Mouse (Mus musculus): Measurements from ENCODE around the gene Fbxl20. TPM values are rescaled to one million over a fixed set of nuclear protein-coding genes. Genes with fewer than 3 reads are reported as not detected.

Gene Fbxl20
- polyA plus RNA-seq, 2 experiments from 2014 or later, result 7.2 TPM

DNA sequence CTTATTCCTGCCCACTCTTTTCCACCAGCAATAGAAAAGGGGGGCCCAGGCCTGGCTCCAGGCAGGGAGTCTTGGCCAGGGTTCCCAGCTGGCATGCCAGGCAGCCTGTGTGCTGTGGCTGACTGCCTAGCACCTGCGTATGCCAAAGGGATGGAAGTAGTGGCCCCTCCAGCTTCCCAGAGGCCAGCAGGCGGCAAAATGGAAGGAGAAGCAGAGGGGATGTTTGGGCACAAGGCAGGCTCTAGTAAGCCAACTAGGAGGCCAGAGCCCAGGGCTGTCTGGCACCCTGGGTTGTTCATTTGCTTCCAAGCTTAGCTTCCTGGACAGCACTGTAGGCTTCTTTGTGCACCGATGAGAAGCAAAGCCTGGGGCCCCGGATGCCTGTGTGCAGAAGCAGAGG, 102.5 kb downstream of the Fbxl20 start:
- ATAC-seq, result no peak

GRCm38 (mm10) chr11:98046466-98046865, 103.7 kb downstream of the Fbxl20 start:
- ATAC-seq, result no peak

- no peak for ATAC-seq
Measured at GRCm38 (mm10) chr11:98045596-98045995, 104.6 kb downstream of the Fbxl20 start.

DNA sequence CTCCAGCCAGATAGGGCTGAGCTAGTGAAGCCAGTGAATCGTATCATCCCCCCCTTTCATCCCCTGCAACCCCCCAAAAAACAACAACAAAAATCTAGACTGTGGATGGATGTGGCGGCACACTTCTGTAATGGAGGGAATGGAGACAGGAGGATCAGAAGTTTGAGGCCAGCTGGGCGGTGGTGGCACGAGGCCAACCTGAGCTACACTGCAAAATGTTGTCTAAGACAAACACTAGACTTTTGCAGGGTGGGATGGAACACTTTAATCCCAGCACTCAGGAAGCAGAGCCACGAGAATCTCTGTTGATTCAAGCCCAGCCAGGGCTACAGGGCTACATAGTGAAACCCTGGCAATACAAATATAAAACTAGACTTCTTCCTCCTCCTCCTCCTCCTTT, 106.1 kb downstream of the Fbxl20 start:
- no peak for ATAC-seq

- no peak for ATAC-seq
Measured at GRCm38 (mm10) chr11:98042741-98043140, 107.5 kb downstream of the Fbxl20 start.

DNA sequence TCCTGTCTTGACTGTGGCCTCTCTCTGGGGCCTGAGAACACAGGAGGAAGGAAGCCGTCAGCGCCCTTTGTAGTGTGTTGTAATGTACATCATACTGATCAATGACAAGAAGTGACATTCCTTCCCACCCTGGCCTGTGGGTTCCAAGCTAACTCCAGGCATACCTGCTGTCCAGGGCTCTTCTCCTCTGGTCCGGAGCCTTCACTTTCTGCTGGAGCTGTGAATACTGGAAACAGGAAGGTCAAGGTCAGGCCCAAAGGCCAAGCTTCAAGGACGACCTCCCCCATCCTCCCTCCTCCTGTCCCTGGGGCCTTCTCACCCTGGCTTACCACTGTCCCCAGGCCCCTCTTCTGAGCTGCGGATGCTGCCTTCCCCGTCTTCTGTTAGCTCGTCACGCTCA, 109.2 kb downstream of the Fbxl20 start:
- ATAC-seq, result no peak

DNA sequence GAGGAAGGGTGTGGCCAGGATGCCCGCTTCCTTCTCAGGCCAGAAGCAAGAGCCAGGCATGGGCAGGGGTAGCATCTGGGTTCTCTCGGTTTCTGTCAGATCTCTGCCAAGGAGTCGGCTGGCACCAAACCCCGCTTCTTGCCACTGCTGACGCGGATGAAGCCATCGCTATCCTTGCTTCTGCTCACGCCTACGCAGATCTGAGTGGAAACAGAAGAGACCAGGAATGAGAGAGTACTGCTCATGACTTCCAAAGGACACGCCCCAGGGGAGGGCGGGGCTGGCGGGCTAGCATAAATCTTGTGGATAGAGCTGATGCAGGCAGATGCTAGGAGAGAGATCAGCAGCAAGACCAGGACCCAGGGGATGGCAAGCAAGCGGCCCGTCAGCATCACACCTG, 112.3 kb downstream of the Fbxl20 start:
- ATAC-seq, result no peak

DNA sequence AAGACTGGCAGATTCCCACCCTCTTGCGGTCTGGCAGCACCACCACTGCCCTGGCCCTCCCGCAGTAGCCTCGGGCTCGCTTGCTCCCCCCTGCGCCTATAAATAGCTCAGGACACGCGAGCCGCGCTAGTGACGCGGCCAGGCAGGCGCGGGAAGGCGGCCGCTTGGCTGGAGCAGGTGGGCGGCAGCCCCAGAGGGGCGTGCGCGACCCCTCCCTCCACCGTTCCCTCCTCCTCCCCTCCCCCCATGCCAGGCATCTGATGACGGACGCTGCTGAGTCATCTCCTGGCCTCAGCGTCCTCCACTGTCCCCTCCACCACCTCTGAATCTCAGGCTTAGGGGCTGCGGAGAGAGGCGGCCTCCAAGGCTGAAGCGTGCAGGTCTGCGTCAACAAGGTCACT, 114.2 kb downstream of the Fbxl20 start:
- ATAC-seq, result no peak

GRCm38 (mm10) chr11:98034840-98035239, 115.4 kb downstream of the Fbxl20 start:
- no peak for ATAC-seq

- ATAC-seq, result no peak
Measured at GRCm38 (mm10) chr11:98034061-98034460, 116.1 kb downstream of the Fbxl20 start.

Other genes starting within 250 kb of the Fbxl20 start
- gene Plxdc1, start 164.0 kb downstream of the Fbxl20 start, polyA plus RNA-seq (2017; shearing (Covaris generic)), result 1 to 10 TPM; 1.8 to 3.7 TPM
- gene Arl5c, start 154.2 kb downstream of the Fbxl20 start, polyA plus RNA-seq (2017; shearing (Covaris generic)), result 100 to 1,000 TPM in 1 of 2 experiments, 10 to 100 TPM in 1; 89.8 to 124 TPM
- gene Cacnb1, start 127.4 kb downstream of the Fbxl20 start, polyA plus RNA-seq (2017; shearing (Covaris generic)), result 1 to 10 TPM; 1.8 to 2.4 TPM
- 1,000 to 10,000 TPM; 3,157 to 3,173 TPM for gene Rpl19, start 123.7 kb downstream of the Fbxl20 start, polyA plus RNA-seq (2017; shearing (Covaris generic))
- gene Stac2, start 96.9 kb downstream of the Fbxl20 start, polyA plus RNA-seq (2017; shearing (Covaris generic)), result not detected
- 100 to 1,000 TPM in 1 of 2 experiments, 10 to 100 TPM in 1; 97.7 to 127 TPM for gene Med1, start 42.9 kb upstream of the Fbxl20 start, polyA plus RNA-seq (2017; shearing (Covaris generic))
- gene Cdk12, start 52.7 kb upstream of the Fbxl20 start, polyA plus RNA-seq (2017; shearing (Covaris generic)), result 10 to 100 TPM; 26.3 to 28.7 TPM
- not detected for gene Neurod2, start 179.2 kb upstream of the Fbxl20 start, polyA plus RNA-seq (2017; shearing (Covaris generic))
- not detected for gene Ppp1r1b, start 198.0 kb upstream of the Fbxl20 start, polyA plus RNA-seq (2017; shearing (Covaris generic))
- 10 to 100 TPM; 41.2 to 63.9 TPM for gene Stard3, start 208.0 kb upstream of the Fbxl20 start, polyA plus RNA-seq (2017; shearing (Covaris generic))
- not detected for gene Tcap, start 233.4 kb upstream of the Fbxl20 start, polyA plus RNA-seq (2017; shearing (Covaris generic))
- not detected for gene Pnmt, start 236.0 kb upstream of the Fbxl20 start, polyA plus RNA-seq (2017; shearing (Covaris generic))